In genomic region chr9:111234701-111235100, GRCm38 (mm10) we compare ENCODE assay signal across 23 mouse cellular contexts. TPM values are rescaled to one million over a fixed set of nuclear protein-coding genes. Genes with fewer than 3 reads are reported as not detected.
DNase-seq lines count a peak whose midpoint lies in the region; ATAC-seq and TF ChIP-seq lines count a peak whose summit lies in the region.
"Had no signal": no experiment of that assay in that cellular context is flagged by ENCODE, and none has a peak within 500 bp of the region (broad histone marks: within the 10 kb centered on the region; RNA-seq: fewer than 3 reads in every experiment).

No protein-coding gene starts in this region.

- DNase-seq in adrenal gland, postnatal 14 days: peak; percentile 32
- DNase-seq in adrenal gland, adult 8-10 months: no peak
- DNase-seq in kidney, postnatal 0 days (ENCODE audit: low spot score): no peak
- DNase-seq in kidney, adult 9 months: no peak
- DNase-seq in midbrain, postnatal 0 days (ENCODE audit: low spot score): no peak
- no peak for DNase-seq in urinary bladder, postnatal 14 days (ENCODE audit: low spot score)
- DNase-seq: cerebellum, postnatal 10 days; embryo, embryonic 11 days; kidney, adult 18-20 months; kidney, postnatal 36 days; right cerebral cortex, postnatal 25 days had no signal

- 88% methylated on average over 9 of the region's 9 CpGs for WGBS in kidney, postnatal 0 days
- 91% methylated on average over 9 of the region's 9 CpGs for WGBS in midbrain, postnatal 0 days
- WGBS in midbrain, embryonic 16.5 days: 93% methylated on average over 9 of the region's 9 CpGs

- H3K9ac ChIP-seq in kidney, postnatal 0 days (ENCODE audit: low read depth, low read length): no peak overlapping the region
- H3K9ac ChIP-seq in midbrain, postnatal 0 days (replicated peaks; ENCODE audit: low read length, poor library complexity, severe bottlenecking): no peak overlapping the region
- H3K9ac ChIP-seq in midbrain, embryonic 16.5 days (ENCODE audit: low read depth, low read length): no peak overlapping the region
- H3K9ac ChIP-seq: embryonic facial prominence, embryonic 15.5 days; forebrain, embryonic 12.5 days; hindbrain, embryonic 15.5 days; limb, embryonic 15.5 days; neural tube, embryonic 15.5 days had no signal

- no peaks in the 10 kb centered on the region for H3K27me3 ChIP-seq in kidney, postnatal 0 days (ENCODE audit: insufficient read depth, low read length)
- no peaks in the 10 kb centered on the region for H3K27me3 ChIP-seq in midbrain, postnatal 0 days (ENCODE audit: insufficient read depth, low read length)
- H3K27me3 ChIP-seq in midbrain, embryonic 16.5 days (ENCODE audit: control insufficient read depth, insufficient read depth, low read depth, low read length): no peaks in the 10 kb centered on the region
- H3K27me3 ChIP-seq: embryonic facial prominence, embryonic 15.5 days; forebrain, embryonic 12.5 days; hindbrain, embryonic 15.5 days; limb, embryonic 15.5 days; neural tube, embryonic 15.5 days had no signal

- no peak overlapping the region for H3K4me2 ChIP-seq in kidney, postnatal 0 days (ENCODE audit: low read length)
- H3K4me2 ChIP-seq in midbrain, postnatal 0 days (ENCODE audit: low read depth, low read length, poor library complexity, severe bottlenecking): no peak overlapping the region
- no peak overlapping the region for H3K4me2 ChIP-seq in midbrain, embryonic 16.5 days (ENCODE audit: low read length)
- H3K4me2 ChIP-seq: embryonic facial prominence, embryonic 15.5 days; forebrain, embryonic 12.5 days; hindbrain, embryonic 15.5 days; limb, embryonic 15.5 days; neural tube, embryonic 15.5 days had no signal

- no peak overlapping the region for H3K4me3 ChIP-seq in kidney, postnatal 0 days (replicated peaks; ENCODE audit: low read depth, low read length)
- no peak overlapping the region for H3K4me3 ChIP-seq in midbrain, postnatal 0 days (ENCODE audit: low read depth, low read length)
- H3K4me3 ChIP-seq in midbrain, embryonic 16.5 days (ENCODE audit: low read depth, low read length): no peak overlapping the region
- H3K4me3 ChIP-seq: embryonic facial prominence, embryonic 15.5 days; forebrain, embryonic 12.5 days; heart, embryonic 10.5 days; hindbrain, embryonic 15.5 days; limb, embryonic 15.5 days; midbrain, embryonic 10.5 days; myocyte; neural tube, embryonic 15.5 days had no signal

- ATAC-seq in kidney, postnatal 0 days (replicated peaks; ENCODE audit: low FRiP score, low read depth): no peak
- ATAC-seq in midbrain, postnatal 0 days (ENCODE audit: low FRiP score): no peak
- no peak for ATAC-seq in midbrain, embryonic 16.5 days
- ATAC-seq in megakaryocyte progenitor cell, adult 5-6 weeks (replicated peaks; ENCODE audit: poor library complexity): 0 out of 2 replicates have a peak, but pooled peaks have one; percentile 31
- ATAC-seq: activated CD4-positive, CD25-positive, alpha-beta regulatory T cell, adult 4 months had no signal

- H3K36me3 ChIP-seq in kidney, postnatal 0 days (ENCODE audit: insufficient read depth, low read length): peaks cover 60% of the 10 kb centered on the region
- peaks cover 32% of the 10 kb centered on the region for H3K36me3 ChIP-seq in midbrain, postnatal 0 days (ENCODE audit: insufficient read depth, low read length)
- H3K36me3 ChIP-seq in midbrain, embryonic 16.5 days (ENCODE audit: control insufficient read depth, insufficient read depth, low read length): peaks cover 25% of the 10 kb centered on the region

- no peak overlapping the region for H3K27ac ChIP-seq in kidney, postnatal 0 days
- no peak overlapping the region for H3K27ac ChIP-seq in midbrain, postnatal 0 days (ENCODE audit: low read depth, low read length)
- no peak overlapping the region for H3K27ac ChIP-seq in midbrain, embryonic 16.5 days (ENCODE audit: low read length)
- H3K27ac ChIP-seq: embryonic facial prominence, embryonic 15.5 days; forebrain, embryonic 12.5 days; heart, embryonic 10.5 days; hindbrain, embryonic 15.5 days; limb, embryonic 15.5 days; midbrain, embryonic 10.5 days; neural tube, embryonic 15.5 days had no signal

- peak; percentile 29; the same call in 1 of the 2 replicates for TF ChIP-seq CTCF in kidney, postnatal 0 days (IDR thresholded peaks at IDR 0.05; ENCODE audit: low read depth)
- 0 out of 2 replicates have a peak, but pooled peaks have one; percentile 13 for TF ChIP-seq CTCF in midbrain, postnatal 0 days (IDR thresholded peaks at IDR 0.05)

- H3K4me1 ChIP-seq in kidney, postnatal 0 days (replicated peaks; ENCODE audit: insufficient read depth, low read length): no peaks in the 10 kb centered on the region
- H3K4me1 ChIP-seq in midbrain, postnatal 0 days (ENCODE audit: insufficient read depth, low read length): no peaks in the 10 kb centered on the region
- no peaks in the 10 kb centered on the region for H3K4me1 ChIP-seq in midbrain, embryonic 16.5 days (ENCODE audit: control insufficient read depth, insufficient read depth, low read length)
- H3K4me1 ChIP-seq: embryonic facial prominence, embryonic 15.5 days; forebrain, embryonic 12.5 days; hindbrain, embryonic 15.5 days; limb, embryonic 15.5 days; neural tube, embryonic 15.5 days had no signal

- no peaks in the 10 kb centered on the region for H3K9me3 ChIP-seq in kidney, postnatal 0 days (replicated peaks; ENCODE audit: low read length)
- H3K9me3 ChIP-seq in midbrain, postnatal 0 days (ENCODE audit: low read length): no peaks in the 10 kb centered on the region
- no peaks in the 10 kb centered on the region for H3K9me3 ChIP-seq in midbrain, embryonic 16.5 days (replicated peaks; ENCODE audit: control insufficient read depth, low read length, poor library complexity, severe bottlenecking)
- H3K9me3 ChIP-seq: embryonic facial prominence, embryonic 15.5 days; forebrain, embryonic 12.5 days; G1E; heart, embryonic 10.5 days; hindbrain, embryonic 15.5 days; limb, embryonic 15.5 days; midbrain, embryonic 10.5 days; neural tube, embryonic 15.5 days had no signal

RNA-seq across cellular contexts. Expression of gene Mlh1, which starts 36.9 kb away (rescaled TPM):
- 20.6 and 20.9 TPM in 2 replicates for total RNA-seq in adrenal gland, postnatal 14 days (2021)
- total RNA-seq in adrenal gland, adult 8-10 months (2022): 10 to 100 TPM; 14.7 to 31.2 (median 24.7) TPM
- polyA plus RNA-seq in kidney, postnatal 0 days (2015; fragmentation: Nextera tagmentation; extraction: Ambion mirVana): 25.4 and 26.1 TPM in 2 replicates
- total RNA-seq in midbrain, postnatal 0 days (2014; rRNA removed): 12.6 and 19.6 TPM in 2 replicates
- polyA plus RNA-seq in midbrain, postnatal 0 days (2015; fragmentation: Nextera tagmentation; extraction: Ambion mirVana): 20.4 and 20.6 TPM in 2 replicates
- 27.3 and 31.0 TPM in 2 replicates for polyA plus RNA-seq in midbrain, embryonic 16.5 days (2015; fragmentation: Nextera tagmentation; extraction: Ambion mirVana)
- 51.8 and 51.9 TPM in 2 replicates for total RNA-seq in megakaryocyte progenitor cell, adult 5-6 weeks (2015)
- 46.6 and 58.4 TPM in 2 replicates for total RNA-seq in megakaryocyte progenitor cell, adult 5-6 weeks (2017)

RNA-seq across cellular contexts. Expression of gene Epm2aip1, which starts 37.0 kb away (rescaled TPM):
- 36.3 and 39.8 TPM in 2 replicates for total RNA-seq in adrenal gland, postnatal 14 days (2021)
- total RNA-seq in adrenal gland, adult 8-10 months (2022): 10 to 100 TPM; 53.3 to 64.1 (median 57.7) TPM
- 18.6 and 19.2 TPM in 2 replicates for polyA plus RNA-seq in kidney, postnatal 0 days (2015; fragmentation: Nextera tagmentation; extraction: Ambion mirVana)
- 95.1 and 127 TPM in 2 replicates for total RNA-seq in midbrain, postnatal 0 days (2014; rRNA removed)
- 41.1 and 46.6 TPM in 2 replicates for polyA plus RNA-seq in midbrain, postnatal 0 days (2015; fragmentation: Nextera tagmentation; extraction: Ambion mirVana)
- 71.7 and 74.6 TPM in 2 replicates for polyA plus RNA-seq in midbrain, embryonic 16.5 days (2015; fragmentation: Nextera tagmentation; extraction: Ambion mirVana)
- total RNA-seq in megakaryocyte progenitor cell, adult 5-6 weeks (2015): 19.1 and 23.8 TPM in 2 replicates
- 12.4 and 17.8 TPM in 2 replicates for total RNA-seq in megakaryocyte progenitor cell, adult 5-6 weeks (2017)
